Mouse (Mus musculus) intestine, embryonic 16.5 days (tissue): Measurements from ENCODE around the gene Ntrk2. TPM values are rescaled to one million over a fixed set of nuclear protein-coding genes. Genes with fewer than 3 reads are reported as not detected.
"Not testable (repeated sequence)": the region's sequence is repeated elsewhere in the genome, so short reads cannot be mapped to it uniquely, and the experiment has no call there.

Experiments
- ATAC-seq: fragments of 200-750 bp; cut with Nextera tagmentation; 2 replicates; pipeline ENCODE4 v1.8.0; 2017; ENCODE audit warnings: moderate TSS enrichment, moderate library complexity
- H3K27ac ChIP-seq: fragments of 300-500 bp; sonication (generic); 2 replicates; pipeline ENCODE4 v1.5.1; 2014; ENCODE audit warnings: mild to moderate bottlenecking, low read length
- H3K27me3 ChIP-seq: fragments of 300-500 bp; sonication (generic); replicated peaks from 2 replicates; pipeline ENCODE4 v1.6.1; 2014; ENCODE audit warnings: low read length, control low read depth, mixed read lengths; ENCODE audit not compliant: control insufficient read depth, insufficient read depth
- H3K36me3 ChIP-seq: fragments of 300-500 bp; sonication (generic); 2 replicates; pipeline ENCODE4 v1.6.1; 2014; ENCODE audit warnings: low read length, control low read depth; ENCODE audit not compliant: control insufficient read depth, insufficient read depth
- H3K4me1 ChIP-seq: fragments of 300-500 bp; sonication (generic); 2 replicates; pipeline ENCODE4 v1.6.1; 2014; ENCODE audit warnings: low read length, control low read depth, mixed read lengths; ENCODE audit not compliant: control insufficient read depth, insufficient read depth
- H3K4me2 ChIP-seq: fragments of 300-500 bp; sonication (generic); 2 replicates; pipeline ENCODE4 v1.6.1; 2014; ENCODE audit warnings: low read depth, low read length, control low read depth
- H3K4me3 ChIP-seq: fragments of 300-500 bp; sonication (generic); 2 replicates; pipeline ENCODE4 v1.5.1; 2014; ENCODE audit warnings: mild to moderate bottlenecking, low read length
- H3K9ac ChIP-seq: fragments of 300-500 bp; sonication (generic); 2 replicates; pipeline ENCODE4 v1.6.1; 2014; ENCODE audit warnings: low read depth, low read length
- H3K9me3 ChIP-seq: fragments of 300-500 bp; sonication (generic); 2 replicates; pipeline ENCODE4 v1.6.1; 2016; ENCODE audit warnings: low read length, control low read depth; ENCODE audit not compliant: control insufficient read depth
- WGBS: fragments of 180-500 bp; shearing (Covaris S2); extraction: QIAGEN DNeasy Blood & Tissue Kit; methylation state at CpG from one replicate; pipeline ENCODE4 v1.1.7; 2014; 5-methylcytosine and 5-hydroxymethylcytosine counted together
- polyA plus RNA-seq: library from polyadenylated mRNA; unstranded; fragments of >200 nt; fragmentation: Nextera tagmentation; extraction: Ambion mirVana; gene quantifications from 2 replicates; pipeline ENCODE4 v1.2.1, GENCODE M21; 2015

The Ntrk2 gene
- polyA plus RNA-seq, 1 experiment from 2014 or later, result 0.87 TPM

DNA sequence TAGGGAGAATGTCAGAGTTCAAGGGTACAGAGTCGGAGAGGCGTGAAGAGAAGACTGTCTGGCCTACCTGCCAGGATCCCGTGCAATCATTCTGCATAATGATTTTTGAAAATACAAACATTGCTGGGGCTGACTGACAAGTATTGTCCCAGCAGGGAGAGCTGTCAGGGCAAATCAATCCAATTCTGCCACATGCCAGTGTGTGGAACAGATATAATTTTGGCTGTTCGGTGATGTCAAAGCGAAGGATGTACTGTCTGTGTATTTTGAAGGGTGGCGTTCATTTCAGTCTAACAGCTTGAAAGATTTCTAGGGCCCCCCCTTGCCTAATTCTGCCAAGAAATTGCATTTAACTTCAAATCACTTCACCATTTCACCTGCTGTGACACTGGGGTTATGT, 224.2 kb downstream of the Ntrk2 start:
- H3K4me1 ChIP-seq, result no peaks in the 10 kb centered on the region
- H3K36me3 ChIP-seq, result no peaks in the 10 kb centered on the region
- no peaks in the 10 kb centered on the region for H3K9me3 ChIP-seq
- 78% methylated on average over 6 of the region's 6 CpGs for WGBS
- no peak overlapping the region for H3K4me2 ChIP-seq
- H3K27ac ChIP-seq, result no peak overlapping the region
- no peak overlapping the region for H3K9ac ChIP-seq
- no peak for ATAC-seq
- H3K4me3 ChIP-seq, result no peak overlapping the region
- H3K27me3 ChIP-seq, result no peaks in the 10 kb centered on the region

DNA sequence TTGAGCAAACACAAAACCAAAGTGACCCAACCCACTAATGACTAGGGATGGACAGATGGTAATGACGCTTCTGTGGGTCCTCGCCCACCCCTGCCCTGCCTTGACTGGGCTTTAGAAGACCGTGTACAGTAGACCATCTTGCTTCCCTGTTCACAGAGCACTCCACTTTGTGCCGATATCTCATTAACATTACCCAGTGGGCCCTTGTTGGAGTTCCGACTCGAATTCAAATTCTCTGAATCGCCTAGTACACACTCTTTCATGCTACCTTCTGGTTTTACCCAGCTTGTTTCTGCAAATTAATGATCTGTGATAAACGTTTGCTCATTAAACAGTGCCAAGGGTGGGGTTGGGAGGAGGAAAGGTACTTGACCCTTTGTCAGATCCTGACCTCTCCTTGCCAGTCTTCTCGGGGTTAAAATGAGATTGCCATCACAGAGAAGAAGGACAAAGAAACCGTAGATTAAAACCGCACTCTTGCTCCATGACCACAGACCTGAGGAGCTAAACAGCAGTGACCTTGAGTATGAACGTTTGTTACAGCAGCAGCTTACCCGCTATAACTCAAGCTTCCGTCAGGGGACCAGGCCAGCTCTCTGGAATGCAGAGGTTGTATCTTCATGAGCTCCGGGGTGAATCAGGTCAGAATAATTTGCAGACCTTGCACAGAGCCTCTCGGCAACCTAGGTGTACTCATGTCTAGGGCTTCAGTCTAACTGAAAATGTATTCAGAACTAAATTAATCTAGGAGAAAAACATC, 234.0 kb downstream of the Ntrk2 start:
- no peaks in the 10 kb centered on the region for H3K9me3 ChIP-seq
- no peaks in the 10 kb centered on the region for H3K36me3 ChIP-seq
- no peak overlapping the region for H3K4me2 ChIP-seq
- no peak overlapping the region for H3K9ac ChIP-seq
- WGBS, result 57% methylated on average over 16 of the region's 16 CpGs
- no peaks in the 10 kb centered on the region for H3K27me3 ChIP-seq
- H3K27ac ChIP-seq, result no peak overlapping the region
- ATAC-seq, result no peak
- H3K4me1 ChIP-seq, result no peaks in the 10 kb centered on the region
- no peak overlapping the region for H3K4me3 ChIP-seq

DNA sequence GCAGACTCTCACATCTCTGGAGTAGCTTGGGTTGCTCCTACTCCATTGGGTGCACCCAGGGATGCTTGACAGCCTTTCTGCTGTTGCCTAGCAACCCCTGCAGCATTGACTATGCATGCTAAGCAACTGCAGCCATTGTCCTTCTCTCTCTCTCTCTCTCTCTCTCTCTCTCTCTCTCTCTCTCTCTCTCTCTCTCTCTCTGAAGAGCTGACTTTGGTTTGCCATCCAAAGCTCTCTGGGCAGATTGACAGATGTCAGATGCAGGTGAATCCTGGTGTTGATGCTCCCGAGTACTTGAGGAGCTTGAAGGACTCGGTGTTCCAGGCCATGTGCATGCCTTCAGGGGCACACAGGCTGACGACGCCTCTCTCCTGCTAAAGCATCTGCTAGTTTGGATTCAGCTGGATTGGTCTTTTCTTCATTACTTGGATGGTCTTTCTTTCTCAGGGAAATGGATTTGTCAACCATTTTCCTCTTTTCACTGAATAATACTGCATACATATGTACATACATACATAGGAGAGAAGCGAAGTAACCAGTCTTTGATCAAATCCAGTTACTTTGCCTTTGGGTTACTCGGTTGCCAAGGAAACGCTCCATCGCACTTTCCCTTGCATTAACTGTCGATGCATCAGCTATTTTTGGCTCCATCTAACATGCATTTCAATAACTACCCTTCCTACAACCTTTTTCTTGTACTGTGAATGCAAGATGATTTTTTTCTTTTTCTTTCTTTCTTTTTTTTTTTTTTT, 234.8 kb downstream of the Ntrk2 start:
- Histone ChIP-seq H3K4me1 (no peaks in the 10 kb centered on the region), H3K9ac (no peak overlapping the region), H3K4me3 (no peak overlapping the region), H3K27ac (no peak overlapping the region), H3K4me2 (no peak overlapping the region), H3K36me3 (no peaks in the 10 kb centered on the region), H3K27me3 (no peaks in the 10 kb centered on the region), H3K9me3 (no peaks in the 10 kb centered on the region)
- 63% methylated on average over 9 of the region's 9 CpGs for WGBS
- no peak for ATAC-seq

DNA sequence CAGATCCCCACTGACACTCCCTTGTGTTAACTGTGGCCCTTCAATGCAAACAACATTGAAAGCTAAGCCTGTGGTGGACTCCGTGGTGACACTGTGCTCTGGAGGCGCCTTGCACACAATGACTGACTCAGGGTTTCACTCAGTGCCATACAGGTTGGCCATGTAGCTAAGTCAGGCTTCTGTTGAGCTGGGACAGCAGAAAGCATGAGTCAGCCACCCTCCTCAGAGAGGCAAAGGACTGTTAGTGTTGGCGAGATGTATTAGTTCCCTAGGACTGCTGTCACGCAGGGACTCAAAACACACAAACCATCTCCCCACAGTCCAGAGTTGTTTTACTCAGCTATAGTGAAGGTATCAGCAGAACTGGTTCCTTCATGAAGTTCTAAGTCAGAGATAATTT, 245.8 kb downstream of the Ntrk2 start:
- no peak overlapping the region for H3K4me3 ChIP-seq
- H3K4me2 ChIP-seq, result no peak overlapping the region
- H3K27ac ChIP-seq, result no peak overlapping the region
- 69% methylated on average over 4 of the region's 4 CpGs for WGBS
- no peaks in the 10 kb centered on the region for H3K36me3 ChIP-seq
- ATAC-seq, result no peak
- no peak overlapping the region for H3K9ac ChIP-seq
- no peaks in the 10 kb centered on the region for H3K9me3 ChIP-seq
- H3K27me3 ChIP-seq, result no peaks in the 10 kb centered on the region
- no peaks in the 10 kb centered on the region for H3K4me1 ChIP-seq

DNA sequence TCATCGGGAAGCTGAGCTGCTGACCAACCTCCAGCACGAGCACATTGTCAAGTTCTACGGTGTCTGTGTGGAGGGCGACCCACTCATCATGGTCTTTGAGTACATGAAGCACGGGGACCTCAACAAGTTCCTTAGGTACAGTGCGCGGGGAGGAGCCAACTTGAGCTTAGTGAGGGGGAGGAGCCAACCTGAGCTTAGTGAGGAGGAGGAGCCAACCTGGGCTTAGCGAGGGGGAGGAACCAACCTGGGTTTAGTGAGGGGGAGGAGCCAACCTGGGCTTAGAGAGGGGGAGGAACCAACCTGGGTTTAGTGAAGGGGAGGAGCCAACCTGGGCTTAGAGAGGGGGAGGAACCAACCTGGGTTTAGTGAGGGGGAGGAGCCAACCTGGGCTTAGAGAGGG, 248.0 kb downstream of the Ntrk2 start:
- WGBS, result 73% methylated on average over 8 of the region's 8 CpGs

DNA sequence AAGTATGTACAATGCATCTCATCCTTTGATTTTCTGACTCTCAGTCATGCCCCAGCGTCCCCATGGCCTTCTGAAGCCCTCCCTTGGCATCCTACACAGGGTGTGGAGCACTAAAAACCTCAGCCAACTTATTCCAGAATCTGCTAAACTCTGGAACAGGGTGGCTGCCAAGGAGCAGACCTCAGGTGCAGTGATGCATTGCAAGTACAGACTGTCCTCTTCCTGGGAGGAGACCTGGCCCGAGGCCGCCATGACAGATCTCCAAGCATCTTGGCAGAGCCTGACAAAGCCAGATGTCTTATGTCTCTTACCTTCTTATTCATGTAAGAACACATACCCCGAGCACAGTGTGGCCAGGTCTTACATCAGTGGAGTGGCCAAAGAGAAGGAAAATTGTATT, 250.5 kb downstream of the Ntrk2 start:
- Histone ChIP-seq H3K9ac (no peak overlapping the region), H3K4me2 (no peak overlapping the region), H3K27ac (no peak overlapping the region), H3K9me3 (no peaks in the 10 kb centered on the region), H3K36me3 (no peaks in the 10 kb centered on the region), H3K4me3 (no peak overlapping the region), H3K27me3 (no peaks in the 10 kb centered on the region), H3K4me1 (no peaks in the 10 kb centered on the region)
- no peak for ATAC-seq
- WGBS, result 83% methylated on average over 4 of the region's 4 CpGs

More for the DNA sequence above, 248.0 kb downstream of the Ntrk2 start:
- H3K9me3 ChIP-seq, H3K27me3 ChIP-seq, ATAC-seq, H3K27ac ChIP-seq, H3K4me1 ChIP-seq, H3K36me3 ChIP-seq, H3K4me3 ChIP-seq, H3K4me2 ChIP-seq, H3K9ac ChIP-seq: not testable (repeated sequence)

DNA sequence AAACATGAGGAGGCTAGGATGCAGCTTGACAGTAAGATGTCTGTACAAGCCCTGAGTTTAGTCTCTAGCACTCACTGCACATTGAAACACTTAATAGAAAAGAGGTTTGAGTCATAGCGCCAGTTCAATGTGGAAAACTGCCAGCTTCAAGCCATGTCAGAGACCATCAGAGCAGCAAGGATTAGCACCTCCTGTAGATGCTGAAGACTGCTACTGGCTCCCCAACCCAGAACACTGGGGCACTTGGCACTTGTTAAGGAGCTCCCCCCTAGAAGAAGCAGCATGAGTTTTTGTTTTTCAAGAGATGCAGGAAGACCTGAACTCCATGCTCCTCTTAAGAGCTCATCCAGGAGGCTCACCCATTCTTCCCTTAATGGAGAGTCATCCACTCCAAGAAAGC, 251.5 kb downstream of the Ntrk2 start:
- no peaks in the 10 kb centered on the region for H3K36me3 ChIP-seq
- H3K4me3 ChIP-seq, result no peak overlapping the region
- H3K9ac ChIP-seq, result no peak overlapping the region
- no peaks in the 10 kb centered on the region for H3K27me3 ChIP-seq
- H3K27ac ChIP-seq, result no peak overlapping the region
- H3K9me3 ChIP-seq, result no peaks in the 10 kb centered on the region
- H3K4me2 ChIP-seq, result no peak overlapping the region
- H3K4me1 ChIP-seq, result no peaks in the 10 kb centered on the region
- WGBS, result 76% methylated on average over 1 of the region's 1 CpGs
- ATAC-seq, result no peak

DNA sequence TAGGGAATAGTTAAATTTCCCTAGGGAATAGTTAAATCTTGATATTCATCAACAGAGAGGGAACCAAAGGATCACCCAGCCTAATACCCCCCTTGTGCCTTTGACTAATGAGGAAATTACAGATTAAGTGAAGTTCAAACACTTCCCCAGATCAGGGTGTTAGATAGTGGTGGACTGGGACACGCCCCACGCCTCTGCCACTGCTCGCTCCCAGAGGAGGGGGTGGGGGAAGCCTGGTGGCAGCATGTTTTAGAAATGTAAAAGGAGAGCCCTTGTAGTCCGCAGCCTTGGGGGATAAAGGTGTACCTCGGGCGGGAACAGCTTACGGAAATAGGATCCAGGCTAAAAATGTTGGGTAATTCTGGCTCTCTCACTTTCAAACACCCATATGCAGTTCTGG, 252.7 kb downstream of the Ntrk2 start:
- H3K4me3 ChIP-seq, result no peak overlapping the region
- H3K9ac ChIP-seq, result no peak overlapping the region
- H3K27me3 ChIP-seq, result no peaks in the 10 kb centered on the region
- no peak overlapping the region for H3K27ac ChIP-seq
- WGBS, result 27% methylated on average over 7 of the region's 7 CpGs
- H3K36me3 ChIP-seq, result no peaks in the 10 kb centered on the region
- no peak overlapping the region for H3K4me2 ChIP-seq
- H3K4me1 ChIP-seq, result no peaks in the 10 kb centered on the region
- no peak for ATAC-seq
- no peaks in the 10 kb centered on the region for H3K9me3 ChIP-seq

DNA sequence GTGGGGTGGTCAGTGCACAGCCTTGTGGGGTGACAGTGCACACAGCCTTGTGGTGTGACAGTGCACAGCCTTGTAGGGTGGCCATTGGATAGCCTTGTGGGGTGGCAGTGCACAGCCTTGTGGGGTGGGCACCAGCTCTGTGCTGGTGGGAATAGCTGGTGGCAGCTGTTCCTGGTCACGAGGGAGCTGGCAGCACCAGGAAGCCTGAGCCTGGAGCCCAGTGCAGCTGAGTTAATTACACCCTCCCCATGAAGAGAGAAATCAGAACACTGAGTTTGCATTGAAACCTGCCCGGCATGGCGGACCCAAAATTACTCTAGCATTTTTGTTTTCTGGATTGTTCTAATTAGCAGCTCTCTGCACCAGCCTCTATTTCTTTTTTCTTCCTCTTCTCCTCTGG, 259.3 kb downstream of the Ntrk2 start:
- no peaks in the 10 kb centered on the region for H3K4me1 ChIP-seq
- 80% methylated on average over 3 of the region's 3 CpGs for WGBS
- no peak overlapping the region for H3K9ac ChIP-seq
- H3K4me2 ChIP-seq, result no peak overlapping the region
- no peaks in the 10 kb centered on the region for H3K36me3 ChIP-seq
- H3K27me3 ChIP-seq, result no peaks in the 10 kb centered on the region
- no peaks in the 10 kb centered on the region for H3K9me3 ChIP-seq
- no peak overlapping the region for H3K27ac ChIP-seq
- no peak overlapping the region for H3K4me3 ChIP-seq
- ATAC-seq, result no peak
